Mouse (Mus musculus): ENCODE data around the gene 1700024G13Rik.
"Not testable (repeated sequence)": the region's sequence is repeated elsewhere in the genome, so short reads cannot be mapped to it uniquely, and the experiment has no call there.

The 1700024G13Rik gene

DNA sequence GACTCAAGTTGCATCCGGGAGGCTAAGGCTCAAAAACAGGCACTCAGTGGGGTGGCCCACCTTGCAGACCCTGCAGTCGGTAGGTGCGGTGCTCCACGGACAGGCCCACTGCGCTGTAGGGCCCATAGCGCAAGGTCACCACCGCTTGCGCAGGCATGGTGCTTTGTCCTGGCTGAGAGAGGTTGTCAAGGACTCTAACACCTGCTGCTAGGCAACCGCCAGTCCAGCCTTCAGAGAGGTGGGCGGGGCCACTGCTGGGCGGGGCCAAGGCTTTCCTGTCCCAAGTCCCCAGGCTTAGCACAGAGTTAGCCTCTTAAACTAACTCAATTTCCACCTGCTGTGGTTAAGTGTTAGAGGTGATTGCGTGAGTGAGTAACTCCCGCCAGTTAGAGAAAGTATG is at the start of gene 1700024G13Rik:
1700024G13Rik (minus strand) TSS at position 196 of the 400 bp plus-strand sequence.
- peak; percentile 89 for DNase-seq (ENCODE audit: low spot score)

GRCm38 (mm10) chr14:32437352-32437793 is 49.2 kb upstream of the 1700024G13Rik start:
- peak; percentile 66 for DNase-seq (ENCODE audit: low spot score)

- peak; percentile 37 for DNase-seq (ENCODE audit: low spot score)
These were observed 40.9 kb upstream of the 1700024G13Rik start for GRCm38 (mm10) chr14:32429030-32429602.

DNA sequence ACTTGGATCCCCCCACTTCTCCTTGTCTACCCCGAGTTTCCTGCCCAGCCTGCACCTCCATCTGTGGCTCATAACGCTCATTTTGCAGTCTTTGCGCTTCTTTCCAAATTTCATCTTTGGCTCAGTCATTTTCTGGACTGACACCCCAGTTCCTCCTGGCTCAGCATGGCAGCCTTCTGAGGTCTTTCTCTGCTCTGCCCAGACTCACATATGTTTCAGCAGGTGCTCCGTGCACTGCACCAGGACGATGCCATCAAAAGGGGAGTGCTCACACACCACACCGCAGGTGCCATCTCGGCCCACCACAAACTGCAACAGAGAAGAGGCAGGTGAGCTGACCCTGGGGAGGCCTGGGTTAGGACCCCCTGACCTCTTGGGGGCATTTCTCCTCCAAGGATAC is 35.8 kb upstream of the 1700024G13Rik start:
- no peak for DNase-seq (ENCODE audit: low spot score)

GRCm38 (mm10) chr14:32418747-32419146 is 30.6 kb upstream of the 1700024G13Rik start:
- no peak for DNase-seq (ENCODE audit: low spot score)

DNA sequence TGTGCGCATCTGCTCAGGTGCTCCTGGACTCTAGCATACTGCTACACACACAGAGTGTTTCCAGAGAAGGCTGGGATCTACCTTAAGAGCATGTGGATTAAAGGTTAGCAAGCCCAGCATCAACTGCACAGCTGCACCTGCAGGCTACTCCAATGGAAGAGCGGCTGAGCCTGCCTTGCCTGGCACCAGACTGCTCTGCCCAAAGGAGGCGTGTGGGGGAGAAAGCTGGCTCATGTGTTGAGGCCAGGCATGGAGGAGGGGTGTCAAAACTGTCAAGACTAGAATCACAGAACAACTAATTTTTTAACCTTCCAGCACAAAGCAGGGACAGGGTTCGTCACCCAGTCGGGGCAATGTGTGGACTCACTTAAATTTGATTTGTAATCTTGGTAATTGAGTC is 23.9 kb upstream of the 1700024G13Rik start:
- no peak for DNase-seq (ENCODE audit: low spot score)

GRCm38 (mm10) chr14:32410084-32410483 is 21.9 kb upstream of the 1700024G13Rik start:
- no peak for DNase-seq (ENCODE audit: low spot score)

- not testable (repeated sequence) for DNase-seq (ENCODE audit: low spot score)
These were observed 17.2 kb upstream of the 1700024G13Rik start for GRCm38 (mm10) chr14:32405399-32405798.

- DNase-seq (ENCODE audit: low spot score), result no peak
These were observed 6.6 kb downstream of the 1700024G13Rik start for GRCm38 (mm10) chr14:32381619-32382018.

- DNase-seq (ENCODE audit: low spot score), result peak; percentile 39
These were observed 7.1 kb downstream of the 1700024G13Rik start for GRCm38 (mm10) chr14:32381066-32381465.

DNA sequence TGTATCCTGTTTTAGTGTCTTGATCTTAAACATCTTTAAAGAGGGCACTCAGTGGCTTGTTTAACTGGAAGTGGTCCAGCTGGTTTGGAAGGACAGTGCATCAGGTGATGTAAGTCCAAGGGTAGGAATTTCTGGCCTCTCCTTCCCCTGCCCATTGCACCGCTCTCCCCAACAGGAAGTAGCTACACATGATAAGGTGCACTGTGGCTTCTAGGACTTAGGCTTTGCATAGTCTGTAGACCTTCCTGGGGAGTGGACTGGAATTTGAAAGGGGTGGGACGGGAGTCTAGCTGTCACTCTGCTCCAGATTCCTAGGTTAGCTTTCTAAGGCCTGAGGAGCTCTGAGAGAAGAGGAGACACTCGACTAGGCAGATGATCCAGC is 8.1 kb downstream of the 1700024G13Rik start:
- peak; percentile 12 for DNase-seq (ENCODE audit: low spot score)

DNA sequence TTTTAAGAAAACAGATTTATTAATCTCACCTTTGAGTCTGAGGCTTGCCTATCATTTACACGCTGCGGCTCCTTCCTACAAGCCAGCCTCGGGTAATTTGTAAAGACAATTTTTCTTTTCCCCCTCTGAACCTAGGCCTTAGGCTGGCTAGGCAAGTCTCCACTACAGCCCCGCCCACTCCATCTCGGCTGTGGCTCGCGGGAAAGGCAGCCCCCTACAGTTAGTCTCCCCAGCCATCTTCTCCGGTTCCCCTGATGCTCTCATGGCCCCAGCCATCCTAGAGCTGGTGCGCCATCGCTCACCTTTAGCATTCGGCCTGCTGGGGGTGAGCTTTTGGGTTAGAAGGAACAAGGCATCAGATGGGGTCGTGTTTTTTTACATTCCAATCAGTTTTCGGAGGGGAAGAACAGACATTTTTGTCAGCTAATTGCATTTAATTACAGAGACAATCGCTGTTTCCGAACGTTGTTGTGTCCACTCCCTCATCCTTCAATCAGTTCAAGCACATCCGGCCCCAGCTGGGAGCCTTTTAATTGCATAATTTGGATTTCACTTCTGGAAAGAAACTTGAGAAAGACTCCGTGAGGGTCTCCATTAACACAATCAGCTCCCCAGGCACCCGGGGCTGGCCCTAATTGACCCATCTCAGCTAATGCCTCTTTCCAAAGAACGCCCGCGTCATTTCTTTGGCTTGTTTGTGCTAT is 8.6 kb downstream of the 1700024G13Rik start:
- DNase-seq (ENCODE audit: low spot score), result peak; percentile 64

- no peak for DNase-seq (ENCODE audit: low spot score)
These were observed 15.7 kb downstream of the 1700024G13Rik start for GRCm38 (mm10) chr14:32372510-32372909.

DNA sequence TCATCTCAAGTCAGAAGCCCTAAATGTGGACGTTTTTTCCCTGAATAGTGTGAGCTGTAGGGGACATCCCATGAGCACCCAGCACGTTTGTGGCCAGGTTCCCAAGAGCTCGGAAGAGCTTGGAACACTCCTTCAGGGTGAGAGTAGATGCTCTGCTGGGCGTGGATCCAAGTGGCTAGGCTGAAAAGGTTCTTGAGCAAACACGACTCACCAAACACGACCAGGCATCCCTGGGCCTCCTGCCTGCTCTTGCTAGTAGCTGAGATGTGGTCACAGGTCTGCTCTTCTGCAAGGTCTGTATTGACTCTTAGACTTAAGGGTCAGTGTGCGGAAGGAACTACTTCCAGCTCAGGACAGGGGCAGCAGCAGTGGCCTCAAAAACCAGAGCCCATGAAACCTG is 18.4 kb downstream of the 1700024G13Rik start:
- no peak for DNase-seq (ENCODE audit: low spot score)

DNA sequence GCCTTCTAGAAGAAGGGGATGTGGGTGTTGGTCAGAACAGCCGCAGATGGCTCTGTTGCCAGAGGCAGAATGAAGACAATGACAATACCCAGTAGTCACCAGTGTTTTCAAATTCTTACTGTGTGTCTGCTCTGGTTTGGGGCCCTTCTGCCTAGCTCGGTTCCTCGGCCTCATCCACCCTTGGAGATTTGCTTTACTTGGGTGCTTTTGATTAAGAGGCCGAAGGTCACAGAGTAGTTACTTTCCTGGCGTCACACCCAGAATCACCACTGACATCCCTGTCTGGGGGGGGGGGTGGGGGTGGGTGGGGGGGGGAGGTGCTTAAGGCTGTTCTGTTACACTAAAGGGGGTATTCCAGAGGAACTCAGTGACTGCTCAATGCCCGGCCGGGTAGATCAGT is 23.8 kb downstream of the 1700024G13Rik start:
- no peak for DNase-seq (ENCODE audit: low spot score)

GRCm38 (mm10) chr14:32351181-32351920 is 36.8 kb downstream of the 1700024G13Rik start:
- not testable (repeated sequence) for DNase-seq (ENCODE audit: low spot score)

DNA sequence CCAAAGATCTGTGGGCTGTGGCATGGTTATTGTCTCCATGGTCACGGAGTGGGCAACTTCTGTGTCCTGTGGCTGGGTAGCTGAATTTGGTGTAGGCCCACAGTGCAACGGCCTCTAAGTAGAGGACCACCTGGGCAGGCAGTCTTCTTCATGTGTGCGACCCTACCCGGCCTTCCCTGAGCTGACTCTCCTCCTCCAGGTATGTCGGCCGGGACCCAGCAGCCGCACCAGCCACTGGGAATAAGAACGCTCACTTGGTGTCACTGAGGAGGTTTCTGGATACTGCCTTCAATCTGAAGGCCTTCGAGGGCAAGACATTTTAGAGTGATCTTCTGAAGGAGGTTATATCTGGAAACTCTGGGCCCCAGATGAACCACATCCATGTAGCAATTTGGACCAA is 40.9 kb downstream of the 1700024G13Rik start:
- no peak for DNase-seq (ENCODE audit: low spot score)

GRCm38 (mm10) chr14:32344694-32345093 is 43.5 kb downstream of the 1700024G13Rik start:
- no peak for DNase-seq (ENCODE audit: low spot score)

DNA sequence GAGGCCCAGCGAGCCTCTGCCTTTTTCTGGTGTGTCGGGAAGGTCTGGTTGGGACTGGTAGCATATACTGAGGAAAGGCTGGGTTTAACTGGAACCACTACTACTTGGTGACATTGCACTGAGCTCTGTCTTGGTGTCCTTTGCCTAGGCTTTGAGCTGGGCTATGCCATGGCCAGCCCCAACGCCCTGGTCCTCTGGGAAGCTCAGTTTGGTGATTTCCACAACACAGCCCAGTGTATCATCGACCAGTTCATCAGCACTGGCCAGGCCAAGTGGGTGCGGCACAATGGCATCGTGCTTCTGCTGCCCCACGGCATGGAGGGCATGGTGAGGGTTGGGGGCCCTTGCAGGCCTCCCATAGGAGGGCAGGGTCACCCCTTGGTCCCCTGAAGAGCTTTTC is 44.0 kb downstream of the 1700024G13Rik start:
- no peak for DNase-seq (ENCODE audit: low spot score)

GRCm38 (mm10) chr14:32341823-32342222 is 46.4 kb downstream of the 1700024G13Rik start:
- DNase-seq (ENCODE audit: low spot score), result no peak

DNA sequence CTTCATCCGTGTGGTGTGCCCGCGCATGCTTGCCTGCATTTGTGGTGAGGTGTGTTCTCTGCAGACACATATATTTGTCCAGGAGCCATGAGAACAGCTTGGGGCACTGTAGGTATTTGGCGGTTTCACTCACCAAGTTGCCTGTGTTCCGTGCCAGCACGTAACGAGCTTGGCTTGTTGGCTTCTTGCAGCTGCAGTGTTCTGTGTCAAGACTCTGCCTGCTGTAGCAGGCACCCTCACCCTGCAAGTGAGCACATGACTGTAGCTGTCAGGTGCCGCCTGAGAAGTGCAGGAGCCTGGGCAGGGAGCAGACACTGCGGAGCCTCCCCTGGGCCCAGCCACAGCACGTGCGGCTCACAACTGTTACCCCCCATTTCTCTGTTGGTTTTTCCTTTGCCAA is 51.6 kb downstream of the 1700024G13Rik start:
- DNase-seq (ENCODE audit: low spot score), result no peak

- no peak for DNase-seq (ENCODE audit: low spot score)
These were observed 52.2 kb downstream of the 1700024G13Rik start for GRCm38 (mm10) chr14:32336021-32336420.
